Mouse (Mus musculus) lung, adult 2 months (tissue): ENCODE measurements at regions not wholly inside any gene's neighbourhood (a gene's known extent, or its start where the extent isn't known, plus 50 kb on each side); places are given as distances from the start of the nearest gene placed in this dataset.

Experiments
- CTCF ChIP-seq: fragments of 200-500 bp; IDR thresholded peaks from 2 replicates; pipeline ENCODE4 v1.5.1; 2011; ENCODE audit warnings: mild to moderate bottlenecking, low read length, control low read depth; ENCODE audit not compliant: insufficient read depth
- POLR2A ChIP-seq: fragments of 200-500 bp; IDR thresholded peaks from 2 replicates; pipeline ENCODE4 v1.6.1; 2011; ENCODE audit warnings: low read depth, mild to moderate bottlenecking, control low read depth, low read length, borderline replicate concordance; ENCODE audit errors: extremely low read depth

DNA sequence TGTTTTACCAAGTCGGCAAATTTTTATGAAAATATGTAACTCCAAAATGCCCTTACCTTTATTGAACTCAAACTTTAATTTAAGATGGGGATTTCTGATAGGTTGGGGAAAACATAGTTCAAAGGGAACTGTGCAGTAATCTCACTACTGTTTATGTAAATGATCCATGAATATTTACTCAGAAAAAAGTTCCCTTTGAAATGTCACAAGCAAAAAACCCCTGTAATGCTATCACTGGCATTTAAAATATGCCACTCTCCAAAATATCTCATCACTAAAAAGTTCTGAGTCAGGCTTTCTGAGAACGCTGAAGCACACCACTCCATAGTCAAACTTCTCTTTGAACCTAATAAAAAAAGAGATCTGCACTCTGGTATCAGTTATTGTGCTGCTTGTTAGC is 497.3 kb upstream of the Agtr1b start:
- TF ChIP-seq CTCF (no peak), POLR2A (no peak)
